Mouse (Mus musculus) heart, embryonic 14.5 days (tissue): ENCODE measurements around the gene Fgfr2. TPM values are rescaled to one million over a fixed set of nuclear protein-coding genes. Genes with fewer than 3 reads are reported as not detected.

ENCODE experiments used
- ATAC-seq: fragments of 200-750 bp; cut with Nextera tagmentation; 2 replicates; pipeline ENCODE4 v1.8.0; 2017; ENCODE audit warnings: low read depth, moderate TSS enrichment; ENCODE audit not compliant: insufficient number of reproducible peaks, insufficient read depth, low FRiP score
- H3K27ac ChIP-seq, 2 experiments: fragments of 200-500 bp in 1 of 2; fragments of 300-500 bp in 1 of 2; sonication (generic) in 1 of 2; replicated peaks in 1 of 2; 2 replicates each; pipeline ENCODE4 v1.5.1; 2012 to 2014; ENCODE audit warnings: low read depth in 2 of 2, low read length in 2 of 2, control low read depth in 1 of 2, mild to moderate bottlenecking in 1 of 2, mixed read lengths in 1 of 2; ENCODE audit not compliant: control insufficient read depth in 1 of 2, insufficient read depth in 1 of 2
- H3K27me3 ChIP-seq: fragments of 300-500 bp; sonication (generic); 2 replicates; pipeline ENCODE4 v1.6.1; 2014; ENCODE audit warnings: mild to moderate bottlenecking, low read length, control low read depth; ENCODE audit not compliant: control insufficient read depth, insufficient read depth
- H3K36me3 ChIP-seq: fragments of 300-500 bp; sonication (generic); 2 replicates; pipeline ENCODE4 v1.6.1; 2014; ENCODE audit warnings: mild to moderate bottlenecking, control low read depth, low read length, mixed read lengths; ENCODE audit not compliant: control insufficient read depth, insufficient read depth
- H3K4me1 ChIP-seq, 2 experiments: fragments of 200-500 bp in 1 of 2; fragments of 300-500 bp in 1 of 2; sonication (generic) in 1 of 2; 2 replicates each; pipeline ENCODE4 v1.6.1; 2012 to 2014; ENCODE audit warnings: low read length in 2 of 2, control low read depth in 1 of 2, mixed read lengths in 1 of 2; ENCODE audit not compliant: control insufficient read depth in 2 of 2, insufficient read depth in 2 of 2
- H3K4me2 ChIP-seq: fragments of 300-500 bp; sonication (generic); 2 replicates; pipeline ENCODE4 v1.6.1; 2014; ENCODE audit warnings: mild to moderate bottlenecking, low read length
- H3K4me3 ChIP-seq, 2 experiments: fragments of 200-500 bp in 1 of 2; fragments of 300-500 bp in 1 of 2; sonication (generic) in 1 of 2; 2 replicates each; pipeline ENCODE4 v1.5.1; 2012 to 2014; ENCODE audit warnings: low read length in 2 of 2, mild to moderate bottlenecking in 2 of 2, control low read depth in 1 of 2, low read depth in 1 of 2, moderate library complexity in 1 of 2; ENCODE audit not compliant: control insufficient read depth in 1 of 2, insufficient read depth in 1 of 2
- H3K9ac ChIP-seq: fragments of 300-500 bp; sonication (generic); 2 replicates; pipeline ENCODE4 v1.6.1; 2014; ENCODE audit warnings: mild to moderate bottlenecking, low read length
- H3K9me3 ChIP-seq: fragments of 300-500 bp; sonication (generic); 2 replicates; pipeline ENCODE4 v1.6.1; 2016; ENCODE audit warnings: low read length, control low read depth; ENCODE audit not compliant: control insufficient read depth
- WGBS: fragments of 180-500 bp; shearing (Covaris S2); extraction: QIAGEN DNeasy Blood & Tissue Kit; methylation state at CpG from one replicate; pipeline ENCODE4 v1.1.7; 2014; 5-methylcytosine and 5-hydroxymethylcytosine counted together
- polyA plus RNA-seq: library from polyadenylated mRNA; unstranded; fragments of >200 nt; fragmentation: Nextera tagmentation; extraction: Ambion mirVana; gene quantifications from 2 replicates; pipeline ENCODE4 v1.2.1, GENCODE M21; 2014

Fgfr2 gene
- polyA plus RNA-seq, 1 experiment from 2014 or later, result 22.4 TPM

- Histone ChIP-seq H3K4me3 (no peak overlapping the region), H3K4me2 (no peak overlapping the region), H3K27ac (peak overlapping the region; percentile 62 to 72), H3K9ac (no peak overlapping the region), H3K9me3 (no peaks in the 10 kb centered on the region), H3K4me1 (peaks cover 53 to 64% of the 10 kb centered on the region in 2 experiments), H3K36me3 (peaks cover 8% of the 10 kb centered on the region; the same call in 1 of the 2 replicates), H3K27me3 (no peaks in the 10 kb centered on the region)
- ATAC-seq, result no peak
- WGBS, result 60% methylated on average over 3 of the region's 3 CpGs
These were observed 82.3 kb downstream of the Fgfr2 start for GRCm38 (mm10) chr7:133040688-133041345.

- WGBS, result 53% methylated on average over 3 of the region's 3 CpGs
- Histone ChIP-seq H3K4me2 (no peak overlapping the region), H3K27ac (peak overlapping the region; percentile 62 to 72), H3K9me3 (no peaks in the 10 kb centered on the region), H3K4me1 (peaks cover 61 to 75% of the 10 kb centered on the region in 2 experiments), H3K4me3 (no peak overlapping the region), H3K36me3 (peaks cover 8% of the 10 kb centered on the region; the same call in 1 of the 2 replicates), H3K9ac (peak overlapping the region; percentile 41; the same call in 1 of the 2 replicates), H3K27me3 (no peaks in the 10 kb centered on the region)
- ATAC-seq, result no peak
These were observed 83.4 kb downstream of the Fgfr2 start for GRCm38 (mm10) chr7:133039556-133040255.

GRCm38 (mm10) chr7:133037618-133038017 lies 85.5 kb downstream of the Fgfr2 start:
- H3K4me1 ChIP-seq, result peaks cover 77 to 95% of the 10 kb centered on the region in 2 experiments
- WGBS, result 27% methylated on average over 4 of the region's 4 CpGs
- no peaks in the 10 kb centered on the region for H3K36me3 ChIP-seq
- H3K9ac ChIP-seq, result no peak overlapping the region
- H3K4me3 ChIP-seq, result no peak overlapping the region
- H3K27me3 ChIP-seq, result no peaks in the 10 kb centered on the region
- ATAC-seq, result no peak
- H3K4me2 ChIP-seq, result no peak overlapping the region
- H3K9me3 ChIP-seq, result no peaks in the 10 kb centered on the region
- H3K27ac ChIP-seq, result peak overlapping the region; percentile 38 to 80

GRCm38 (mm10) chr7:133037217-133037616 lies 85.9 kb downstream of the Fgfr2 start:
- peak overlapping the region; percentile 38 to 80 for H3K27ac ChIP-seq
- H3K4me2 ChIP-seq, result no peak overlapping the region
- 67% methylated on average over 5 of the region's 5 CpGs for whole genome bisulfite sequencing
- no peaks in the 10 kb centered on the region for H3K27me3 ChIP-seq
- H3K9me3 ChIP-seq, result no peaks in the 10 kb centered on the region
- H3K4me3 ChIP-seq, result no peak overlapping the region
- no peak overlapping the region for H3K9ac ChIP-seq
- ATAC-seq, result no peak
- H3K4me1 ChIP-seq, result peaks cover 76 to 93% of the 10 kb centered on the region in 2 experiments
- no peaks in the 10 kb centered on the region for H3K36me3 ChIP-seq

GRCm38 (mm10) chr7:133035901-133036300 lies 87.2 kb downstream of the Fgfr2 start:
- Histone ChIP-seq H3K27me3 (no peaks in the 10 kb centered on the region), H3K4me2 (peak overlapping the region; percentile 21), H3K9ac (no peak overlapping the region), H3K9me3 (no peaks in the 10 kb centered on the region), H3K4me3 (no peak overlapping the region), H3K4me1 (peaks cover 63 to 80% of the 10 kb centered on the region in 2 experiments), H3K27ac (peak overlapping the region; percentile 80 to 82), H3K36me3 (0 out of 2 replicates have a peak, but pooled peaks cover 3% of the 10 kb centered on the region)
- no peak for ATAC-seq

GRCm38 (mm10) chr7:133032589-133033203 lies 90.5 kb downstream of the Fgfr2 start:
- Histone ChIP-seq H3K4me3 (no peak overlapping the region), H3K9me3 (no peaks in the 10 kb centered on the region), H3K27ac (peak overlapping the region in 1 of 2 experiments; percentile 27; a peak in 1 of 4 replicates), H3K4me1 (peaks cover 47 to 62% of the 10 kb centered on the region in 2 experiments), H3K27me3 (no peaks in the 10 kb centered on the region), H3K36me3 (peaks cover 7% of the 10 kb centered on the region; the same call in 1 of the 2 replicates), H3K4me2 (no peak overlapping the region), H3K9ac (no peak overlapping the region)
- 49% methylated on average over 9 of the region's 9 CpGs for WGBS
- ATAC-seq, result peak; percentile 22; the same call in 1 of the 2 replicates

GRCm38 (mm10) chr7:133029496-133030047 lies 93.6 kb downstream of the Fgfr2 start:
- H3K27ac ChIP-seq, result no peak overlapping the region
- 61% methylated on average over 8 of the region's 8 CpGs for WGBS
- no peak overlapping the region for H3K9ac ChIP-seq
- no peak for ATAC-seq
- no peaks in the 10 kb centered on the region for H3K27me3 ChIP-seq
- peaks cover 7% of the 10 kb centered on the region; the same call in 1 of the 2 replicates for H3K36me3 ChIP-seq
- no peaks in the 10 kb centered on the region for H3K9me3 ChIP-seq
- H3K4me3 ChIP-seq, result no peak overlapping the region
- peaks cover 36 to 49% of the 10 kb centered on the region in 2 experiments for H3K4me1 ChIP-seq
- no peak overlapping the region for H3K4me2 ChIP-seq
